Mouse (Mus musculus): ENCODE data around the gene Phf3.
A peak's percentile ranks its signal among the peaks of the same experiment; 100 is the strongest.

Gene Phf3

GRCm38 (mm10) chr1:30832778-30833177 lies 40.9 kb downstream of the Phf3 start:
- DNase-seq (ENCODE audit: extremely low spot score, low spot score), result no peak

- no peak for DNase-seq (ENCODE audit: extremely low spot score, low spot score)
These were observed 54.3 kb downstream of the Phf3 start for GRCm38 (mm10) chr1:30819414-30819813.

- DNase-seq (ENCODE audit: extremely low spot score, low spot score), result no peak
These were observed 58.1 kb downstream of the Phf3 start for GRCm38 (mm10) chr1:30815609-30816008.

GRCm38 (mm10) chr1:30814987-30815386 lies 58.7 kb downstream of the Phf3 start:
- no peak for DNase-seq (ENCODE audit: extremely low spot score, low spot score)

GRCm38 (mm10) chr1:30808101-30808699 lies 65.5 kb downstream of the Phf3 start:
- no peak for DNase-seq (ENCODE audit: extremely low spot score, low spot score)

GRCm38 (mm10) chr1:30805688-30806285 lies 67.9 kb downstream of the Phf3 start:
- DNase-seq (ENCODE audit: extremely low spot score, low spot score), result no peak

GRCm38 (mm10) chr1:30804919-30805318 lies 68.8 kb downstream of the Phf3 start:
- DNase-seq (ENCODE audit: extremely low spot score, low spot score), result no peak

- no peak for DNase-seq (ENCODE audit: extremely low spot score, low spot score)
These were observed 71.8 kb downstream of the Phf3 start for GRCm38 (mm10) chr1:30801911-30802310.

- DNase-seq (ENCODE audit: extremely low spot score, low spot score), result no peak
These were observed 74.4 kb downstream of the Phf3 start for GRCm38 (mm10) chr1:30799277-30799834.

GRCm38 (mm10) chr1:30794606-30795005 lies 79.1 kb downstream of the Phf3 start:
- DNase-seq (ENCODE audit: extremely low spot score, low spot score), result no peak

- DNase-seq (ENCODE audit: extremely low spot score, low spot score), result no peak
These were observed 80.3 kb downstream of the Phf3 start for GRCm38 (mm10) chr1:30793357-30793883.

- no peak for DNase-seq (ENCODE audit: extremely low spot score, low spot score)
These were observed 80.8 kb downstream of the Phf3 start for GRCm38 (mm10) chr1:30792935-30793334.

- DNase-seq (ENCODE audit: extremely low spot score, low spot score), result no peak
These were observed 83.5 kb downstream of the Phf3 start for GRCm38 (mm10) chr1:30790220-30790619.

GRCm38 (mm10) chr1:30789689-30790088 lies 84.0 kb downstream of the Phf3 start:
- DNase-seq (ENCODE audit: extremely low spot score, low spot score), result no peak

GRCm38 (mm10) chr1:30789001-30789400 lies 84.7 kb downstream of the Phf3 start:
- no peak for DNase-seq (ENCODE audit: extremely low spot score, low spot score)

- no peak for DNase-seq (ENCODE audit: extremely low spot score, low spot score)
These were observed 87.1 kb downstream of the Phf3 start for GRCm38 (mm10) chr1:30786583-30786982.

- no peak for DNase-seq (ENCODE audit: extremely low spot score, low spot score)
These were observed 90.0 kb downstream of the Phf3 start for GRCm38 (mm10) chr1:30783741-30784140.

- DNase-seq (ENCODE audit: extremely low spot score, low spot score), result no peak
These were observed 93.4 kb downstream of the Phf3 start for GRCm38 (mm10) chr1:30780293-30780692.

- DNase-seq (ENCODE audit: extremely low spot score, low spot score), result no peak
These were observed 94.2 kb downstream of the Phf3 start for GRCm38 (mm10) chr1:30779562-30779961.

GRCm38 (mm10) chr1:30778374-30779005 lies 95.2 kb downstream of the Phf3 start:
- DNase-seq (ENCODE audit: extremely low spot score, low spot score), result peak; percentile 24

GRCm38 (mm10) chr1:30776196-30776595 lies 97.5 kb downstream of the Phf3 start:
- DNase-seq (ENCODE audit: extremely low spot score, low spot score), result no peak

- no peak for DNase-seq (ENCODE audit: extremely low spot score, low spot score)
These were observed 100.1 kb downstream of the Phf3 start for GRCm38 (mm10) chr1:30773662-30774061.
